Mouse (Mus musculus): ENCODE measurements around the gene Aldh1b1. TPM values are rescaled to one million over a fixed set of nuclear protein-coding genes. Genes with fewer than 3 reads are reported as not detected.

Gene Aldh1b1
- total and polyA plus RNA-seq, 2 experiments from 2014 or later: 37.1 to 57.6 TPM

- Histone ChIP-seq H3K27ac (ENCODE audit: low read depth, low read length) (no peak overlapping the region), H3K4me2 (ENCODE audit: low read depth) (no peak overlapping the region), H3K9me3 (ENCODE audit: low read length) (no peaks in the 10 kb centered on the region), H3K27me3 (ENCODE audit: insufficient read depth, low read length) (no peaks in the 10 kb centered on the region), H3K4me1 (ENCODE audit: insufficient read depth) (peaks cover 46% of the 10 kb centered on the region), H3K9ac (no peak overlapping the region), H3K36me3 (ENCODE audit: insufficient read depth) (no peaks in the 10 kb centered on the region), H3K4me3 (ENCODE audit: low read depth, low read length) (no peak overlapping the region)
- no peak for ATAC-seq
- whole genome bisulfite sequencing: 79% methylated on average over 7 of the region's 7 CpGs
- TF ChIP-seq CTCF (IDR thresholded peaks at IDR 0.05; ENCODE audit: low read depth): peak; percentile 34
- DNase-seq: no peak
Measured at GRCm38 (mm10) chr4:45766774-45767173, 32.0 kb upstream of the Aldh1b1 start.

- peak overlapping the region; percentile 37; the same call in 1 of the 2 replicates for H3K27ac ChIP-seq (ENCODE audit: low read depth, low read length)
- DNase-seq (no peak), ATAC-seq (no peak)
- no peak overlapping the region for H3K9ac ChIP-seq
- no peaks in the 10 kb centered on the region for H3K27me3 ChIP-seq (ENCODE audit: insufficient read depth, low read length)
- H3K36me3 ChIP-seq (ENCODE audit: insufficient read depth): no peaks in the 10 kb centered on the region
- no peak for TF ChIP-seq CTCF (IDR thresholded peaks at IDR 0.05; ENCODE audit: low read depth)
- no peak overlapping the region for H3K4me3 ChIP-seq (ENCODE audit: low read depth, low read length)
- no peak overlapping the region for H3K4me2 ChIP-seq (ENCODE audit: low read depth)
- no peaks in the 10 kb centered on the region for H3K9me3 ChIP-seq (ENCODE audit: low read length)
- peaks cover 45% of the 10 kb centered on the region for H3K4me1 ChIP-seq (ENCODE audit: insufficient read depth)
- WGBS: 53% methylated on average over 11 of the region's 11 CpGs
Measured at GRCm38 (mm10) chr4:45767891-45768558, 30.8 kb upstream of the Aldh1b1 start.

- TF ChIP-seq CTCF (IDR thresholded peaks at IDR 0.05; ENCODE audit: low read depth): no peak
- H3K27me3 ChIP-seq (ENCODE audit: insufficient read depth, low read length): no peaks in the 10 kb centered on the region
- peak overlapping the region; percentile 68 for H3K27ac ChIP-seq (ENCODE audit: low read depth, low read length)
- no peak for ATAC-seq
- no peak overlapping the region for H3K4me2 ChIP-seq (ENCODE audit: low read depth)
- 23% methylated on average over 10 of the region's 10 CpGs for WGBS
- no peak for DNase-seq
- H3K36me3 ChIP-seq (ENCODE audit: insufficient read depth): no peaks in the 10 kb centered on the region
- H3K9ac ChIP-seq: no peak overlapping the region
- no peaks in the 10 kb centered on the region for H3K9me3 ChIP-seq (ENCODE audit: low read length)
- H3K4me1 ChIP-seq (ENCODE audit: insufficient read depth): peaks cover 34% of the 10 kb centered on the region
- H3K4me3 ChIP-seq (ENCODE audit: low read depth, low read length): no peak overlapping the region
Measured at GRCm38 (mm10) chr4:45769141-45769540, 29.7 kb upstream of the Aldh1b1 start.

GRCm38 (mm10) chr4:45769791-45770637, 28.8 kb upstream of the Aldh1b1 start:
- ATAC-seq (no peak; the same call in 1 of the 2 replicates), DNase-seq (no peak)
- no peak for TF ChIP-seq CTCF (IDR thresholded peaks at IDR 0.05; ENCODE audit: low read depth)
- WGBS: 19% methylated on average over 10 of the region's 10 CpGs
- Histone ChIP-seq H3K4me1 (ENCODE audit: insufficient read depth) (peaks cover 26% of the 10 kb centered on the region), H3K27ac (ENCODE audit: low read depth, low read length) (peak overlapping the region; percentile 81), H3K4me2 (ENCODE audit: low read depth) (no peak overlapping the region), H3K9ac (no peak overlapping the region), H3K27me3 (ENCODE audit: insufficient read depth, low read length) (no peaks in the 10 kb centered on the region), H3K4me3 (ENCODE audit: low read depth, low read length) (no peak overlapping the region), H3K36me3 (ENCODE audit: insufficient read depth) (no peaks in the 10 kb centered on the region), H3K9me3 (ENCODE audit: low read length) (no peaks in the 10 kb centered on the region)

- ATAC-seq (no peak), DNase-seq (no peak)
- Histone ChIP-seq H3K36me3 (ENCODE audit: insufficient read depth) (no peaks in the 10 kb centered on the region), H3K4me2 (ENCODE audit: low read depth) (no peak overlapping the region), H3K4me3 (ENCODE audit: low read depth, low read length) (no peak overlapping the region), H3K27me3 (ENCODE audit: insufficient read depth, low read length) (no peaks in the 10 kb centered on the region), H3K9me3 (ENCODE audit: low read length) (no peaks in the 10 kb centered on the region), H3K4me1 (ENCODE audit: insufficient read depth) (peaks cover 19% of the 10 kb centered on the region), H3K27ac (ENCODE audit: low read depth, low read length) (peak overlapping the region; percentile 81), H3K9ac (no peak overlapping the region)
- 20% methylated on average over 4 of the region's 4 CpGs for WGBS
- no peak for TF ChIP-seq CTCF (IDR thresholded peaks at IDR 0.05; ENCODE audit: low read depth)
Measured at GRCm38 (mm10) chr4:45770638-45771033, 28.2 kb upstream of the Aldh1b1 start.

- no peaks in the 10 kb centered on the region for H3K27me3 ChIP-seq (ENCODE audit: insufficient read depth, low read length)
- H3K4me2 ChIP-seq (ENCODE audit: low read depth): no peak overlapping the region
- ATAC-seq (no peak), DNase-seq (no peak)
- peak overlapping the region; percentile 81; the same call in 1 of the 2 replicates for H3K27ac ChIP-seq (ENCODE audit: low read depth, low read length)
- no peaks in the 10 kb centered on the region for H3K9me3 ChIP-seq (ENCODE audit: low read length)
- WGBS: 10% methylated on average over 8 of the region's 8 CpGs
- H3K4me3 ChIP-seq (ENCODE audit: low read depth, low read length): no peak overlapping the region
- no peak overlapping the region for H3K9ac ChIP-seq
- H3K36me3 ChIP-seq (ENCODE audit: insufficient read depth): no peaks in the 10 kb centered on the region
- no peak for TF ChIP-seq CTCF (IDR thresholded peaks at IDR 0.05; ENCODE audit: low read depth)
- H3K4me1 ChIP-seq (ENCODE audit: insufficient read depth): peaks cover 18% of the 10 kb centered on the region
Measured at GRCm38 (mm10) chr4:45771173-45771572, 27.6 kb upstream of the Aldh1b1 start.

GRCm38 (mm10) chr4:45771619-45772018, 27.2 kb upstream of the Aldh1b1 start:
- WGBS: 1% methylated on average over 5 of the region's 5 CpGs

More at GRCm38 (mm10) chr4:45771619-45772018, 27.2 kb upstream of the Aldh1b1 start:
- ATAC-seq (peak; percentile 56), DNase-seq (peak; percentile 92)
- no peaks in the 10 kb centered on the region for H3K27me3 ChIP-seq (ENCODE audit: insufficient read depth, low read length)
- H3K4me1 ChIP-seq (ENCODE audit: insufficient read depth): peaks cover 18% of the 10 kb centered on the region; the same call in 1 of the 2 replicates
- no peak overlapping the region for H3K9ac ChIP-seq
- H3K4me3 ChIP-seq (ENCODE audit: low read depth, low read length): no peak overlapping the region
- no peak overlapping the region for H3K4me2 ChIP-seq (ENCODE audit: low read depth)
- H3K9me3 ChIP-seq (ENCODE audit: low read length): no peaks in the 10 kb centered on the region
- peak; percentile 80 for TF ChIP-seq CTCF (IDR thresholded peaks at IDR 0.05; ENCODE audit: low read depth)
- H3K27ac ChIP-seq (ENCODE audit: low read depth, low read length): peak overlapping the region; percentile 81; the same call in 1 of the 2 replicates
- no peaks in the 10 kb centered on the region for H3K36me3 ChIP-seq (ENCODE audit: insufficient read depth)

Measured in forebrain, postnatal 0 days (tissue).